Mouse (Mus musculus) CH12.LX (cell line): ENCODE results near the gene Klhl32.
A peak's percentile ranks its signal among the peaks of the same experiment; 100 is the strongest.

Experiments
- CTCF ChIP-seq, 2 experiments: IDR thresholded peaks in 1 of 2; conservative IDR thresholded peaks in 1 of 2; 2 replicates each; pipeline ENCODE4 v1.5.1; 2011 to 2012; ENCODE audit warnings: low read depth in 2 of 2, low read length in 2 of 2, improper control_type of control experiment in 1 of 2, inconsistent platforms in 1 of 2, mild to moderate bottlenecking in 1 of 2, moderate library complexity in 1 of 2
- E2F4 ChIP-seq: IDR thresholded peaks from 2 replicates; pipeline ENCODE4 v1.6.1; 2011; ENCODE audit warnings: low read depth, low read length, improper control_type of control experiment; ENCODE audit not compliant: insufficient replicate concordance
- EP300 ChIP-seq: IDR thresholded peaks from 2 replicates; pipeline ENCODE4 v1.6.1; 2011; ENCODE audit warnings: low read length, improper control_type of control experiment
- POLR2A ChIP-seq: IDR thresholded peaks from 2 replicates; pipeline ENCODE4 v1.6.1; 2011; ENCODE audit warnings: low read depth, mild to moderate bottlenecking, improper control_type of control experiment, low read length
- RCOR1 ChIP-seq: conservative IDR thresholded peaks from 2 replicates; pipeline ENCODE4 v1.6.1; 2012; ENCODE audit warnings: low read depth, mild to moderate bottlenecking, inconsistent platforms, low read length, improper control_type of control experiment
- ZNF384 ChIP-seq: IDR thresholded peaks from 2 replicates; pipeline ENCODE4 v1.6.1; 2012; ENCODE audit warnings: low read depth, low read length, improper control_type of control experiment, inconsistent platforms

DNA sequence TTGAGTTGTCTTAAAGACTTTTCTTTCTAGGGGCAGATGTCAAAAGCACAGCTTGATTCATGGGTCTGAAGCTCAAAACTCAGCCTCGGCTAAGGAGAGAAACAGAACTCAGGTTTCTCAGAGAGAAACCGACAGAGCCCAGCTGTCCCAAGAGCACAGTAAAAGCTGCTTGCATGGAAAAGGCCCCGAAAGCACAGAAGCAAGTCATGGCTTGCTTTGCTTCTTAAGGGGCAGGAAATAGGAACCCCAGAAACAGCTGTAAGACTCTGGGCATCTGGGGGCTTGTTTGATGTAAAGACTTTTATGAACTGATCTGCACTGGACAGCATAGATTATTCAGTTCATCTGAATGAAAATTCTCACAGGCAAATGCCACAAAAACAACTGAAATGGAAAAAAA lies 53.1 kb downstream of the Klhl32 start:
- TF ChIP-seq ZNF384 (no peak), E2F4 (no peak), CTCF (conservative IDR thresholded peaks at IDR 0.05 in 1 of 2, IDR thresholded peaks at IDR 0.05 in 1 of 2; ENCODE audit: low read depth in 2 of 2, low read length in 2 of 2) (no peak), EP300 (peak; percentile 76), RCOR1 (peak; percentile 67; the same call in 1 of the 2 replicates), POLR2A (no peak)
